Mouse (Mus musculus) embryonic facial prominence, embryonic 10.5 days (tissue): ENCODE measurements around the gene Pakap. TPM values are rescaled to one million over a fixed set of nuclear protein-coding genes. Genes with fewer than 3 reads are reported as not detected.
"Not testable (repeated sequence)": the region's sequence is repeated elsewhere in the genome, so short reads cannot be mapped to it uniquely, and the experiment has no call there.

ENCODE experiments used
- DNase-seq: peaks from one replicate; pipeline ENCODE4 v3.0.0-alpha.2; 2017; ENCODE audit warnings: low spot score
- H3K27ac ChIP-seq: fragments of 300-500 bp; sonication (generic); replicated peaks from 2 replicates; pipeline ENCODE4 v1.5.1; 2016; ENCODE audit warnings: mild to moderate bottlenecking
- H3K27me3 ChIP-seq: fragments of 300-500 bp; sonication (generic); replicated peaks from 2 replicates; pipeline ENCODE4 v1.6.1; 2016; ENCODE audit warnings: low read depth, mild to moderate bottlenecking; ENCODE audit not compliant: poor library complexity, severe bottlenecking
- H3K36me3 ChIP-seq: fragments of 300-500 bp; sonication (generic); replicated peaks from 2 replicates; pipeline ENCODE4 v1.6.1; 2016; ENCODE audit warnings: mild to moderate bottlenecking, moderate library complexity
- H3K4me1 ChIP-seq: fragments of 300-500 bp; sonication (generic); 2 replicates; pipeline ENCODE4 v1.6.1; 2016
- H3K4me3 ChIP-seq: fragments of 300-500 bp; sonication (generic); 2 replicates; pipeline ENCODE4 v1.5.1; 2016; ENCODE audit warnings: mild to moderate bottlenecking, moderate library complexity
- H3K9me3 ChIP-seq: fragments of 300-500 bp; sonication (generic); 2 replicates; pipeline ENCODE4 v1.6.1; 2016; ENCODE audit warnings: mild to moderate bottlenecking
- WGBS: fragments of 180-500 bp; shearing (Covaris S2); methylation state at CpG from one replicate; pipeline ENCODE4 v1.1.7; 2016; 5-methylcytosine and 5-hydroxymethylcytosine counted together
- polyA plus RNA-seq: library from polyadenylated mRNA; unstranded; fragments of >200 nt; fragmentation: Nextera tagmentation; extraction: Ambion mirVana; gene quantifications from 2 replicates; pipeline ENCODE4 v1.2.1, GENCODE M21; 2016

Pakap gene
- polyA plus RNA-seq, 1 experiment from 2014 or later: 25.8 TPM

- Histone ChIP-seq H3K36me3 (no peaks in the 10 kb centered on the region), H3K9me3 (no peaks in the 10 kb centered on the region), H3K27ac (0 out of 2 replicates have a peak overlapping the region, but pooled peaks have one; percentile 30), H3K27me3 (no peaks in the 10 kb centered on the region), H3K4me3 (no peak overlapping the region), H3K4me1 (peaks cover 3% of the 10 kb centered on the region; the same call in 1 of the 2 replicates)
- WGBS: 13% methylated on average over 6 of the region's 6 CpGs
- peak; percentile 84 for DNase-seq
Measured at GRCm38 (mm10) chr4:57879804-57880357, 311.9 kb downstream of the Pakap start.

GRCm38 (mm10) chr4:57883520-57884421 is 315.8 kb downstream of the Pakap start:
- 84% methylated on average over 7 of the region's 7 CpGs for WGBS

GRCm38 (mm10) chr4:57884511-57884910 is 316.5 kb downstream of the Pakap start:
- no peaks in the 10 kb centered on the region for H3K9me3 ChIP-seq
- no peaks in the 10 kb centered on the region for H3K36me3 ChIP-seq
- no peak overlapping the region for H3K27ac ChIP-seq
- H3K4me1 ChIP-seq: peaks cover 14% of the 10 kb centered on the region
- no peak overlapping the region for H3K4me3 ChIP-seq
- H3K27me3 ChIP-seq: no peaks in the 10 kb centered on the region
- 91% methylated on average over 3 of the region's 3 CpGs for WGBS
- no peak for DNase-seq

More at GRCm38 (mm10) chr4:57883520-57884421, 315.8 kb downstream of the Pakap start:
- Histone ChIP-seq H3K27ac (no peak overlapping the region), H3K36me3 (no peaks in the 10 kb centered on the region), H3K9me3 (no peaks in the 10 kb centered on the region), H3K4me1 (peaks cover 14% of the 10 kb centered on the region), H3K27me3 (no peaks in the 10 kb centered on the region), H3K4me3 (no peak overlapping the region)
- no peak for DNase-seq

DNA sequence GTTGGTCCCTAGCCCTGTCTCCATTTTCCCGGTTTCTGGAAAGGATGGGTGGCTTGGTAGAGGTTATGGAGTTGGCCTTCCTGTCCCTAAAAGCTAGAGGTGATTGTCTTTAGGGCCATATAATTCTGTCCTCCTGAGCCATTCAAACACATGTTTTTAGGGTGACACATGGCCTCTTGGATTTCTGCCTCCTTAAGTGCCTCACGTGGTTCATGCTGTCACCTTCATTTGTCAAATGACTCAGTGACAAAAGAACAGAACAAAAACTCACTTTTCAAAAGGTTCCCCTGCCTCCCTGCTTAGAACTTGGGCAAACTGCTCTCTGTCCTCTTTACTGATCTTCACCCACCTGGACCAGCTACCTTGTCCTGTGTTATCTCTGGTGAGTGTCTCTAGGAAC is 317.2 kb downstream of the Pakap start:
- no peak for DNase-seq
- H3K4me1 ChIP-seq: peaks cover 11% of the 10 kb centered on the region
- H3K9me3 ChIP-seq: no peaks in the 10 kb centered on the region
- 76% methylated on average over 2 of the region's 2 CpGs for WGBS
- H3K4me3 ChIP-seq: no peak overlapping the region
- H3K27ac ChIP-seq: no peak overlapping the region
- no peaks in the 10 kb centered on the region for H3K36me3 ChIP-seq
- no peaks in the 10 kb centered on the region for H3K27me3 ChIP-seq

DNA sequence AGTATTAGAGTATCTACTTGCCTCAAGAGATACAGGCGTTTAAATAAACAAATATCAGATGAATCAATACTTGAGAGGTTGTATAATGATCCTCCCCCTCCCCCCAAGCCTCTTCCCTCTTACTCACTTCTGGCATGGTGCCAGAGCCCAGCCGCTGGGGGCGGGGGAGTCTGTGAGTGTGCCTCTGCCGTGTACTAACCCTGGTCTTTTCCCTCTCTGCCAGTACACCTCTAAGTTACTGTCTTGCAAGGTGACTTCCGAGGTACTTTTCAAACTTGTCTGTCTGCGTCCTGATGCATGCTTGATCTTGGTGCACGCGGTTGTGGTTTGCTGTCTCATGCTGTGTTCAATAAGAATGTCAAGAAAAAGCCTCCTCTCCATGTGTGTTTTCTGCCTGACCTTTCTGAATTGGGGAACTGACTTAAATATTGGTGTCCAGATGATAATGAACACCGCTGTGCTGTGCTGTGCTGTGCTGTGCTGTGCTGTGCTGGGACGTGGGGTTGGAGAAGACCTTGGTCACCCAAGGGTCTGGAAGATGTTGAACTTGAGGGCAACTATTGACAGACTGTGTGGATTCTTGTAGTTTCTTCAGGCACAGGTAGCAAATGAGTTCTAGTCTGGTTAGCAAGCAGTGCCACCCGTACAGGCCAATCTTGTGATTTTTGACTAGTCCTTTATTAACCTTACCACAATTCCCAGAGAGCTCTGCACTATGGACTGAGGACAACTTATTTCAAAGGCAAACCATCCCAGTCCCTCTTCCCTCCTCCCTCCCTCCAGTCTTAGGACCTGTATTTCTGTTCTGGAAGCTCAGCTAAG is 318.3 kb downstream of the Pakap start:
- Histone ChIP-seq H3K4me3 (no peak overlapping the region), H3K36me3 (no peaks in the 10 kb centered on the region), H3K4me1 (peaks cover 14% of the 10 kb centered on the region), H3K27ac (no peak overlapping the region), H3K27me3 (no peaks in the 10 kb centered on the region), H3K9me3 (no peaks in the 10 kb centered on the region)
- DNase-seq: no peak
- WGBS: 78% methylated on average over 11 of the region's 11 CpGs

DNA sequence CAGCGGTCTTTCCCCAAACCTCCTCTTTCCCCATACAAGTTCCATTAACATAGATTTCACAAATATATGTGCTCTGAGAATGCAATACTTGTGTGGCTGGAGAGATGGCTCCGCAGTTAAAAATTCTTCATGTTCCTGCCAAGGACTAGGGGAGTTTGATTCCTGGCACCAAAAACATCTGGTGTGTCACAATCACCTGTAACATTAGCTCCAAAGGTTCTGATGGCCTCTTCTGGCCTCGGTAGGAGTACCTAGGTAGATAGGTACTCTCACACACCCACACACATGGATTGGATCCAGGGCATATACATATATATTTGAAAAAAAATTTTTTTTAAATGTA is 318.9 kb downstream of the Pakap start:
- Histone ChIP-seq H3K36me3 (no peaks in the 10 kb centered on the region), H3K9me3 (no peaks in the 10 kb centered on the region), H3K27me3 (no peaks in the 10 kb centered on the region), H3K4me3 (no peak overlapping the region), H3K4me1 (peaks cover 20% of the 10 kb centered on the region), H3K27ac (no peak overlapping the region)
- WGBS: 88% methylated on average over 3 of the region's 3 CpGs
- no peak for DNase-seq

- Histone ChIP-seq H3K36me3 (peaks cover 3% of the 10 kb centered on the region), H3K4me1 (peaks cover 29% of the 10 kb centered on the region), H3K27me3 (no peaks in the 10 kb centered on the region), H3K4me3 (no peak overlapping the region), H3K9me3 (no peaks in the 10 kb centered on the region), H3K27ac (no peak overlapping the region)
- DNase-seq: no peak
- WGBS: 95% methylated on average over 2 of the region's 2 CpGs
Measured at GRCm38 (mm10) chr4:57888246-57888645, 320.3 kb downstream of the Pakap start.

DNA sequence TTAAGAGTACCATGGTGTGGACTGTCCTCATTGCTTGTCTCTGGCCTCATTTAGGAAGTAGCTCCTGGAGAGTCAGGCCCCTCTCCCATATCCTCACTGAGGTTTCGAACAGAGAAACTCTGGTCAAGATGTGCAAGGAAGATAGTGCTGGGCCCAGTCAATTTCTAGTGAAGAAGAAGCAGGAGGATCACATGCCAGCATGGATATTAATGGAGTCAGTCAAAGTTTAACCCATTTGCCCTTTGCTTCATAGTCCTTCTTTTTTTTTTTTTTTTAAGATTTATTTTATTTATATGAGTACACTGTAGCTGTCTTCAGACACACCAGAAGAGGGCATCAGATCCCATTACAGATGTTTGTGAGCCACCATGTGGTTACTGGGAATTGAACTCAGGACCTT is 321.0 kb downstream of the Pakap start:
- not testable (repeated sequence) for H3K27me3 ChIP-seq, H3K9me3 ChIP-seq, DNase-seq, H3K4me3 ChIP-seq, H3K36me3 ChIP-seq, H3K27ac ChIP-seq
- 98% methylated on average over 1 of the region's 1 CpGs for WGBS
- H3K4me1 ChIP-seq: peaks cover 29% of the 10 kb centered on the region

DNA sequence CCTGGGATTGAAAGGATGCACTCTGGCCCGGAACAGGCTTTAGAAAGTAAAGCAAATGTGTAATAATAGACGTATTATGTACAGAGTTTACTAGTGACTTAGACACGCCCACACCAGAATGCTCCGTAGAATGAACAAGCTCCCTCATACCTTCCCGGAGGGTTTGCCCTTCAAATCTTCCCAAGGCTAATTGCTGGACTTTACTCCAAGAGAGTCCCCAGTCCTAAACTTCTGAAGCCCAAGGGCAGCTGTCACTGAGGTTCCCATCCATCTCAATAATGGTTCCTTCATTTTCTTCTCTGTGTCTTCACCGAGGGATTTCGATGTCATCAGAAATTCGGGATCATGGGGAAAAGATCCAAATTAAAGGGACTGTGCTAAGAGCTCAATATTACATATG is 321.8 kb downstream of the Pakap start:
- Histone ChIP-seq H3K4me1 (peaks cover 29% of the 10 kb centered on the region), H3K36me3 (peaks cover 6% of the 10 kb centered on the region), H3K4me3 (no peak overlapping the region), H3K27ac (no peak overlapping the region), H3K9me3 (no peaks in the 10 kb centered on the region), H3K27me3 (no peaks in the 10 kb centered on the region)
- 89% methylated on average over 8 of the region's 8 CpGs for WGBS
- no peak for DNase-seq

DNA sequence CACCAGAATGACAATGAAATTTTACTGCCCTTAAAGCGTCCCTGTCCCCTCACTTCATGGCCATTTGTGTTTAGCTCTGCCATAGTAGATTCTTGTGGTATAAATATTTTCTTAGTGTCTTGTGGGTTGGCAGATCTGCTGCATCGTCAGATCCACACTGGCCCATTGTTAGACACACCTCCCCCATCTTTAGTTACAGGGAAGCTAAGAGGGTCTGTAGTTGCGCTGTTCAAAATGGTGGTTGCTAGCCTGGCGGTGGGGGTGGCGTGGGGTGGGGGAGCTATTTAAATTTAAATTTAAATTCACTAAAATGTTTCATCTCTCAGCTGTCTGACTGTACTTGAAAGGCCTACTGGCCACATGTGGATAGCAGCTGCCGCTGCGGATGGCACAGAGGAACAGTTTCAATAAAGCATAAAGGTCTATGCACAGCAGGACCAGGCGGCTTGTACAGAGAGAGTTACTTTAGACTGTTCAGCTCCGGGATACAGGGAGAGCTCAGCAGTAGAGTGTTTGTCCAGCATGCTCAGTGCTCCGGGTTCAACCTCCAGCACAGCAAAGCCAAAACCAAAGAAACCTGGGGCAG is 324.1 kb downstream of the Pakap start:
- Histone ChIP-seq H3K36me3 (peaks cover 8% of the 10 kb centered on the region), H3K27me3 (no peaks in the 10 kb centered on the region), H3K27ac (no peak overlapping the region), H3K4me3 (no peak overlapping the region), H3K4me1 (peaks cover 39% of the 10 kb centered on the region), H3K9me3 (no peaks in the 10 kb centered on the region)
- 78% methylated on average over 10 of the region's 10 CpGs for WGBS
- no peak for DNase-seq

DNA sequence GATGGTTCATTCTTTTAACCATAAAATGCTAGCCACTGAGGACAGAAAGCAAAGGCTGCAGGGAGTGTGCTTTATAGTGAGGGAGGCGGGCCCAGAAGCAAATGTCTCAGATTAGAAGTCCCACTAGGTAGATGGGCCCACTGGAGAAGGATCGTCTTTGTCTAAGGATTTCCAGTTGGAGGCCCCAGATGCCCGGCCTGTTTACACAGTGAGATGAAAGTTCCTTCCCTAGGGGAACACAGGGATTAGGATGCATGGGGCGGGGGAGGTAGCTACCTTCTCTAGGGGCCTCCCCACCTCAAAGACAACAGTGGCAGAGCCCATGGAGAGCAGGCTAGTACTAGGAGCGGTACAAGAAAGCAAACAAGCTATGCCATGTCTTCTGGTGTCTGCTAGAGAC is 327.2 kb downstream of the Pakap start:
- 27% methylated on average over 5 of the region's 5 CpGs for WGBS
- Histone ChIP-seq H3K9me3 (no peaks in the 10 kb centered on the region), H3K27me3 (no peaks in the 10 kb centered on the region), H3K4me1 (peaks cover 40% of the 10 kb centered on the region), H3K4me3 (no peak overlapping the region), H3K27ac (peak overlapping the region; percentile 46; the same call in 1 of the 2 replicates), H3K36me3 (peaks cover 14% of the 10 kb centered on the region)
- no peak for DNase-seq

DNA sequence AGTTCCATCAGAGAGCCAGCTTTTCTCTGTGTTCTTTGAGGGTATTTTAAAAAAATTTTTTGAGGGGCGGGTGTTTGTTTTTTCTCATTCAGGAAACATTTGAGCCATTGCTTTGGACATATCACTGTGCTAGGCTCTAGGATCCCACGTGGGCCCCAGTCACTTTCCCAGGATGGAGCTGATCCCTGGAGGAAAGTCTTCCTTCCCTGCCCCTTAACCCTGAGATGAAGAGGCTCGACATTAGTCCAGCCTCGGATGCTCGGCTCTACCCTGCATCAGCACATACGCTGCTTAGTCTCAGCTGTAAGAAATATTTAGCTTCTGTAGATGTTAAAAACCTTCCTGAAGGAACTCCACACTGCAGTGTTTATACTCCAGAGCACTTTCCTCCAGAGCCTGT is 327.9 kb downstream of the Pakap start:
- no peak for DNase-seq

More for the DNA sequence above, 327.9 kb downstream of the Pakap start:
- WGBS: 59% methylated on average over 6 of the region's 6 CpGs
- peaks cover 40% of the 10 kb centered on the region for H3K4me1 ChIP-seq
- peaks cover 14% of the 10 kb centered on the region for H3K36me3 ChIP-seq
- H3K27me3 ChIP-seq: no peaks in the 10 kb centered on the region
- H3K9me3 ChIP-seq: no peaks in the 10 kb centered on the region
- no peak overlapping the region for H3K4me3 ChIP-seq
- no peak overlapping the region for H3K27ac ChIP-seq
